Mouse (Mus musculus) CH12.LX (cell line): ENCODE measurements around the gene Pheta1. TPM values are rescaled to one million over a fixed set of nuclear protein-coding genes. Genes with fewer than 3 reads are reported as not detected.

Experiments used
- DNase-seq: peaks from one replicate; pipeline ENCODE4 v3.0.0-alpha.2; 2013; ENCODE audit errors: extremely low read depth
- H3K27ac ChIP-seq: 2 replicates; pipeline ENCODE4 v1.5.1; 2012; ENCODE audit warnings: low read depth, mild to moderate bottlenecking, control low read depth, moderate library complexity; ENCODE audit not compliant: insufficient read depth
- H3K27me3 ChIP-seq: replicated peaks from 2 replicates; pipeline ENCODE3; 2012; ENCODE audit warnings: inconsistent platforms
- H3K36me3 ChIP-seq, 2 experiments: replicated peaks in 1 of 2; 2 replicates each; pipeline versions ENCODE3 to v1.6.1; 2012; ENCODE audit warnings: inconsistent platforms in 1 of 2, low read length in 1 of 2, mild to moderate bottlenecking in 1 of 2, mixed read lengths in 1 of 2, moderate library complexity in 1 of 2; ENCODE audit not compliant: control insufficient read depth in 1 of 2, insufficient read depth in 1 of 2
- H3K4me1 ChIP-seq, 2 experiments: 2 replicates each; pipeline ENCODE4 v1.6.1; 2012; ENCODE audit warnings: inconsistent platforms in 1 of 2, moderate library complexity in 1 of 2; ENCODE audit not compliant: insufficient read depth in 2 of 2, control insufficient read depth in 1 of 2
- H3K4me2 ChIP-seq: 2 replicates; pipeline ENCODE4 v1.6.1; 2012; ENCODE audit warnings: low read depth, mild to moderate bottlenecking, control low read depth; ENCODE audit not compliant: poor library complexity, insufficient read depth, severe bottlenecking
- H3K4me3 ChIP-seq, 3 experiments: fragments of 150-350 bp in 1 of 3; sonication (generic) in 1 of 3; replicated peaks in 1 of 3; 2 replicates each; pipeline versions ENCODE3 to v1.5.1; 2011 to 2012; ENCODE audit warnings: low read depth in 2 of 3, low read length in 2 of 3, mild to moderate bottlenecking in 2 of 3, moderate library complexity in 2 of 3, control low read depth in 1 of 3, improper control_type of control experiment in 1 of 3, inconsistent platforms in 1 of 3, mixed read lengths in 1 of 3; ENCODE audit not compliant: poor library complexity in 1 of 3
- H3K79me2 ChIP-seq: replicated peaks from 2 replicates; pipeline ENCODE4 v1.6.1; 2012; ENCODE audit warnings: mild to moderate bottlenecking, moderate library complexity; ENCODE audit not compliant: control insufficient read depth, poor library complexity, insufficient read depth, severe bottlenecking; ENCODE audit errors: extremely low read depth
- H3K9ac ChIP-seq: 2 replicates; pipeline ENCODE4 v1.6.1; 2012; ENCODE audit warnings: low read depth, mild to moderate bottlenecking, control low read depth, moderate library complexity; ENCODE audit not compliant: insufficient read depth
- H3K9me3 ChIP-seq: replicated peaks from 2 replicates; pipeline ENCODE3; 2012; ENCODE audit warnings: low read length, inconsistent platforms, mixed read lengths
- BHLHE40 ChIP-seq: IDR thresholded peaks from 2 replicates; pipeline ENCODE4 v1.6.1; 2011; ENCODE audit warnings: mild to moderate bottlenecking, low read depth, low read length, improper control_type of control experiment
- CHD1 ChIP-seq: IDR thresholded peaks from 2 replicates; pipeline ENCODE4 v1.6.1; 2012; ENCODE audit warnings: low read depth, low read length, improper control_type of control experiment, inconsistent platforms
- CHD2 ChIP-seq: IDR thresholded peaks from 2 replicates; pipeline ENCODE4 v1.6.1; 2011; ENCODE audit warnings: low read length, improper control_type of control experiment
- CTCF ChIP-seq, 2 experiments: IDR thresholded peaks in 1 of 2; conservative IDR thresholded peaks in 1 of 2; 2 replicates each; pipeline ENCODE4 v1.5.1; 2011 to 2012; ENCODE audit warnings: low read depth in 2 of 2, low read length in 2 of 2, improper control_type of control experiment in 1 of 2, inconsistent platforms in 1 of 2, mild to moderate bottlenecking in 1 of 2, moderate library complexity in 1 of 2
- E2F4 ChIP-seq: IDR thresholded peaks from 2 replicates; pipeline ENCODE4 v1.6.1; 2011; ENCODE audit warnings: low read depth, low read length, improper control_type of control experiment; ENCODE audit not compliant: insufficient replicate concordance
- ELF1 ChIP-seq: IDR thresholded peaks from 2 replicates; pipeline ENCODE4 v1.6.1; 2014; ENCODE audit warnings: low read depth, mild to moderate bottlenecking, inconsistent platforms, low read length, improper control_type of control experiment
- EP300 ChIP-seq: IDR thresholded peaks from 2 replicates; pipeline ENCODE4 v1.6.1; 2011; ENCODE audit warnings: low read length, improper control_type of control experiment
- ETS1 ChIP-seq: conservative IDR thresholded peaks from 2 replicates; pipeline ENCODE4 v1.6.1; 2012; ENCODE audit warnings: low read depth, mild to moderate bottlenecking, inconsistent platforms, low read length, improper control_type of control experiment, moderate library complexity
- GABPA ChIP-seq: IDR thresholded peaks from 2 replicates; pipeline ENCODE4 v1.6.1; 2012; ENCODE audit warnings: low read depth, low read length, improper control_type of control experiment, inconsistent platforms; ENCODE audit not compliant: insufficient replicate concordance
- HCFC1 ChIP-seq: IDR thresholded peaks from 2 replicates; pipeline ENCODE4 v1.6.1; 2012; ENCODE audit warnings: low read depth, mild to moderate bottlenecking, inconsistent platforms, low read length, improper control_type of control experiment
- IRF4 ChIP-seq: IDR thresholded peaks from 2 replicates; pipeline ENCODE4 v1.6.1; 2014; ENCODE audit warnings: low read depth, mild to moderate bottlenecking, inconsistent platforms, low read length, improper control_type of control experiment
- JUN ChIP-seq: IDR thresholded peaks from 2 replicates; pipeline ENCODE4 v1.6.1; 2011; ENCODE audit warnings: low read depth, mild to moderate bottlenecking, low read length, improper control_type of control experiment, moderate library complexity; ENCODE audit not compliant: insufficient read depth
- JUND ChIP-seq: conservative IDR thresholded peaks from 2 replicates; pipeline ENCODE4 v1.6.1; 2011; ENCODE audit warnings: low read depth, low read length, improper control_type of control experiment
- KAT2A ChIP-seq: IDR thresholded peaks from 2 replicates; pipeline ENCODE4 v1.6.1; 2012; ENCODE audit warnings: low read length, improper control_type of control experiment, inconsistent platforms; ENCODE audit not compliant: insufficient replicate concordance
- MAFK ChIP-seq: IDR thresholded peaks from 2 replicates; pipeline ENCODE4 v1.6.1; 2011; ENCODE audit warnings: low read length, improper control_type of control experiment; ENCODE audit not compliant: insufficient replicate concordance
- MAX ChIP-seq: IDR thresholded peaks from 2 replicates; pipeline ENCODE4 v1.6.1; 2011; ENCODE audit warnings: low read length, improper control_type of control experiment
- MAZ ChIP-seq: IDR thresholded peaks from 2 replicates; pipeline ENCODE4 v1.6.1; 2012; ENCODE audit warnings: low read depth, mild to moderate bottlenecking, inconsistent platforms, low read length, improper control_type of control experiment, moderate library complexity
- MEF2A ChIP-seq: IDR thresholded peaks from 2 replicates; pipeline ENCODE4 v1.6.1; 2014; ENCODE audit warnings: low read depth, mild to moderate bottlenecking, inconsistent platforms, low read length, improper control_type of control experiment, borderline replicate concordance
- MXI1 ChIP-seq: IDR thresholded peaks from 2 replicates; pipeline ENCODE4 v1.6.1; 2011; ENCODE audit warnings: mild to moderate bottlenecking, low read depth, low read length, improper control_type of control experiment
- MYC ChIP-seq: IDR thresholded peaks from 2 replicates; pipeline ENCODE4 v1.6.1; 2011; ENCODE audit warnings: low read depth, mild to moderate bottlenecking, improper control_type of control experiment, low read length
- NELFE ChIP-seq: IDR thresholded peaks from 2 replicates; pipeline ENCODE4 v1.6.1; 2011; ENCODE audit warnings: low read depth, low read length, improper control_type of control experiment
- NRF1 ChIP-seq: IDR thresholded peaks from 2 replicates; pipeline ENCODE4 v1.6.1; 2014; ENCODE audit warnings: low read depth, mild to moderate bottlenecking, inconsistent platforms, low read length, improper control_type of control experiment, moderate library complexity
- PAX5 ChIP-seq: IDR thresholded peaks from 2 replicates; pipeline ENCODE4 v1.6.1; 2012; ENCODE audit warnings: low read length, inconsistent platforms, mixed read lengths
- POLR2A ChIP-seq: IDR thresholded peaks from 2 replicates; pipeline ENCODE4 v1.6.1; 2011; ENCODE audit warnings: low read depth, mild to moderate bottlenecking, improper control_type of control experiment, low read length
- POLR2AphosphoS2 ChIP-seq: IDR thresholded peaks from 2 replicates; pipeline ENCODE4 v1.6.1; 2011; ENCODE audit warnings: low read depth, low read length, improper control_type of control experiment
- RAD21 ChIP-seq: IDR thresholded peaks from 2 replicates; pipeline ENCODE4 v1.6.1; 2011; ENCODE audit warnings: low read depth, mild to moderate bottlenecking, low read length, improper control_type of control experiment, moderate library complexity
- RCOR1 ChIP-seq: conservative IDR thresholded peaks from 2 replicates; pipeline ENCODE4 v1.6.1; 2012; ENCODE audit warnings: low read depth, mild to moderate bottlenecking, inconsistent platforms, low read length, improper control_type of control experiment
- SIN3A ChIP-seq: IDR thresholded peaks from 2 replicates; pipeline ENCODE4 v1.6.1; 2012; ENCODE audit warnings: low read length, improper control_type of control experiment, inconsistent platforms
- SMC3 ChIP-seq: IDR thresholded peaks from 2 replicates; pipeline ENCODE4 v1.6.1; 2011; ENCODE audit warnings: low read depth, low read length, improper control_type of control experiment
- TBP ChIP-seq: conservative IDR thresholded peaks from 2 replicates; pipeline ENCODE4 v1.6.1; 2011; ENCODE audit warnings: low read depth, low read length, improper control_type of control experiment
- TCF12 ChIP-seq: IDR thresholded peaks from 2 replicates; pipeline ENCODE4 v1.6.1; 2014; ENCODE audit warnings: low read depth, mild to moderate bottlenecking, inconsistent platforms, low read length, improper control_type of control experiment
- UBTF ChIP-seq: IDR thresholded peaks from 2 replicates; pipeline ENCODE4 v1.6.1; 2012; ENCODE audit warnings: low read depth, mild to moderate bottlenecking, inconsistent platforms, low read length, improper control_type of control experiment, moderate library complexity
- USF1 ChIP-seq: IDR thresholded peaks from 2 replicates; pipeline ENCODE4 v1.6.1; 2014; ENCODE audit warnings: low read depth, mild to moderate bottlenecking, inconsistent platforms, low read length, improper control_type of control experiment
- USF2 ChIP-seq: conservative IDR thresholded peaks from 2 replicates; pipeline ENCODE4 v1.6.1; 2011; ENCODE audit warnings: low read depth, low read length, improper control_type of control experiment
- ZC3H11A ChIP-seq: IDR thresholded peaks from 2 replicates; pipeline ENCODE4 v1.6.1; 2012; ENCODE audit warnings: low read depth, mild to moderate bottlenecking, inconsistent platforms, low read length, improper control_type of control experiment
- ZKSCAN1 ChIP-seq: IDR thresholded peaks from 2 replicates; pipeline ENCODE4 v1.6.1; 2012; ENCODE audit warnings: low read depth, inconsistent platforms, low read length, improper control_type of control experiment, borderline replicate concordance
- ZMIZ1 ChIP-seq: IDR thresholded peaks from 2 replicates; pipeline ENCODE4 v1.6.1; 2012; ENCODE audit warnings: low read depth, mild to moderate bottlenecking, inconsistent platforms, low read length, improper control_type of control experiment
- ZNF384 ChIP-seq: IDR thresholded peaks from 2 replicates; pipeline ENCODE4 v1.6.1; 2012; ENCODE audit warnings: low read depth, low read length, improper control_type of control experiment, inconsistent platforms
- dilution Hi-C: fragments of 300-500 bp; cut with MboI; formaldehyde crosslinking; loops from 2 replicates; pipeline ENCODE4 v1.14.3; 2020; ENCODE audit warnings: low sequenced_read_pairs; ENCODE audit not compliant: extremely low pct_unique_long_range_greater_than_20kb, extremely low pct_ligation_motif_present
- in situ Hi-C: fragments of 300-500 bp; cut with MboI; formaldehyde crosslinking; loops from 3 replicates; pipeline ENCODE4 v1.14.3; 2019; ENCODE audit warnings: low sequenced_read_pairs, low pct_ligation_motif_present, low pct_unique_long_range_greater_than_20kb, mixed read lengths
- polyA plus RNA-seq: library from polyadenylated mRNA; unstranded; fragments of >175 nt; gene quantifications from 2 replicates; pipeline ENCODE4 v1.2.1, GENCODE M21; 2012; ENCODE audit warnings: low read depth; ENCODE audit not compliant: insufficient read length
- total RNA-seq, 2 experiments: library from RNA; depleted of rRNA; stranded (reverse); fragments of 300-350 nt in 1 of 2; fragments of >200 nt in 1 of 2; gene quantifications; 2 replicates each; pipeline ENCODE4 v1.2.3; 2012 to 2014

Gene Pheta1
- total and polyA plus RNA-seq, 3 experiments, result 1.4 to 4.5 (median 2.0) TPM

GRCm38 (mm10) chr5:121836692-121837415 is 11.9 kb upstream of the Pheta1 start:
- Histone ChIP-seq H3K36me3 (peaks cover 8 to 9% of the 10 kb centered on the region in 2 experiments), H3K4me2 (peak overlapping the region; percentile 82), H3K27me3 (no peaks in the 10 kb centered on the region), H3K27ac (peak overlapping the region; percentile 94), H3K79me2 (peaks cover 38% of the 10 kb centered on the region), H3K4me1 (peaks cover 20 to 31% of the 10 kb centered on the region in 2 experiments), H3K4me3 (peak overlapping the region; percentile 61 to 86 (median 78)), H3K9me3 (peaks cover 8% of the 10 kb centered on the region), H3K9ac (peak overlapping the region; percentile 92)
- DNase-seq, result peak; percentile 94
- dilution Hi-C loops (no loop called here), in situ Hi-C loops (no loop called here)
- TF ChIP-seq USF1 (no peak), EP300 (no peak), JUN (no peak), USF2 (no peak), NELFE (peak; percentile 93), POLR2AphosphoS2 (peak; percentile 71), ETS1 (no peak), RAD21 (no peak), NRF1 (0 out of 2 replicates have a peak, but pooled peaks have one; percentile 14), ZKSCAN1 (no peak), MYC (no peak), JUND (no peak), ZNF384 (peak; percentile 81), PAX5 (no peak), MEF2A (no peak), SMC3 (no peak), MAFK (no peak), UBTF (no peak; the same call in 1 of the 2 replicates), POLR2A (peak; percentile 88), ELF1 (no peak), SIN3A (no peak; the same call in 1 of the 2 replicates), E2F4 (no peak), ZMIZ1 (peak; percentile 92), ZC3H11A (no peak), MAX (0 out of 2 replicates have a peak, but pooled peaks have one; percentile 32), MXI1 (peak; percentile 46), CHD1 (no peak), CTCF (conservative IDR thresholded peaks at IDR 0.05 in 1 of 2, IDR thresholded peaks at IDR 0.05 in 1 of 2; ENCODE audit: low read depth in 2 of 2, low read length in 2 of 2) (no peak), RCOR1 (no peak), HCFC1 (no peak), CHD2 (no peak), KAT2A (no peak), TBP (0 out of 2 replicates have a peak, but pooled peaks have one; percentile 4), BHLHE40 (no peak), GABPA (no peak), MAZ (peak; percentile 85), IRF4 (no peak), TCF12 (peak; percentile 76)
